Comparison of ENCODE assay signal across 8 mouse cellular contexts in the genomic region with DNA sequence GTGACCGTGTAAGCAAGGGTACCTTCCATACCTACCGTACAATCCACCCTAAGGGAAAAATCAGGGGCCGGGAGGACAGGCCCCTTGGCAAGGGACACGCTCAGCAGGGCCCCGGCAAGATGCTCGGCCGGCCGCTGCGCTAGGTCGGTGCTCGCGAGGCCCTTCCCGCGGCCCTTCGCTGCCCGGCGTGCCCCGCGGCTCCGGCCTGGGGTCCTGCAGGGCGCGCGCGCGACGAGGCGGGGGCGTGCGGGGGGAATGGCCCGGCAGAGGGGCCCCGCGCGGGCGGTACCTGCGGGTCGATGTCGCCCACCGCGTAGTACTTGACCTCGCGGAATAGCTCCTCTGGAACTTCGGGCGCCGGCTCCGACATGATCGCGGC. TPM values are rescaled to one million over a fixed set of nuclear protein-coding genes. Genes with fewer than 3 reads are reported as not detected.
DNase-seq lines count a peak whose midpoint lies in the region; ATAC-seq lines count a peak whose summit lies in the region.

No protein-coding gene starts in this region.

- H3K4me3 ChIP-seq in intestine, embryonic 14.5 days (ENCODE audit: low read depth, low read length): peak overlapping the region; percentile 87
- H3K4me3 ChIP-seq in limb, embryonic 10.5 days: peak overlapping the region; percentile 79
- H3K4me3 ChIP-seq in midbrain, embryonic 12.5 days: peak overlapping the region; percentile 82
- H3K4me3 ChIP-seq in stomach, embryonic 14.5 days (ENCODE audit: low read depth, low read length): peak overlapping the region; percentile 84

- peaks cover 31% of the 10 kb centered on the region for H3K36me3 ChIP-seq in intestine, embryonic 14.5 days (ENCODE audit: control insufficient read depth, insufficient read depth, low read length)
- peaks cover 38% of the 10 kb centered on the region for H3K36me3 ChIP-seq in limb, embryonic 10.5 days
- H3K36me3 ChIP-seq in midbrain, embryonic 12.5 days: peaks cover 30% of the 10 kb centered on the region
- H3K36me3 ChIP-seq in stomach, embryonic 14.5 days (ENCODE audit: control insufficient read depth, insufficient read depth, low read length): peaks cover 21% of the 10 kb centered on the region

- H3K27me3 ChIP-seq in intestine, embryonic 14.5 days (replicated peaks; ENCODE audit: control insufficient read depth, insufficient read depth, low read length): no peaks in the 10 kb centered on the region
- H3K27me3 ChIP-seq in limb, embryonic 10.5 days (ENCODE audit: low read depth, poor library complexity, severe bottlenecking): no peaks in the 10 kb centered on the region
- H3K27me3 ChIP-seq in midbrain, embryonic 12.5 days: no peaks in the 10 kb centered on the region
- H3K27me3 ChIP-seq in stomach, embryonic 14.5 days (ENCODE audit: control insufficient read depth, insufficient read depth, low read length): no peaks in the 10 kb centered on the region

- peak overlapping the region; percentile 82 for H3K9ac ChIP-seq in intestine, embryonic 14.5 days (ENCODE audit: low read length)
- peak overlapping the region; percentile 87 for H3K9ac ChIP-seq in midbrain, embryonic 12.5 days (replicated peaks)
- peak overlapping the region; percentile 87 for H3K9ac ChIP-seq in stomach, embryonic 14.5 days (replicated peaks; ENCODE audit: low read depth, low read length)

- intact Hi-C loops in gastrocnemius, postnatal 36 days (cut with DNase I): loop anchor here (10.0 kb wide), 1 partner anchor 274 kb away; no protein-coding TSS in a partner anchor

- peak overlapping the region; percentile 96 for H3K27ac ChIP-seq in intestine, embryonic 14.5 days (ENCODE audit: low read depth)
- peak overlapping the region; percentile 99 for H3K27ac ChIP-seq in limb, embryonic 10.5 days
- peak overlapping the region; percentile 93 for H3K27ac ChIP-seq in midbrain, embryonic 12.5 days (replicated peaks)
- peak overlapping the region; percentile 90 for H3K27ac ChIP-seq in stomach, embryonic 14.5 days (ENCODE audit: low read length)

- peak; percentile 71 for DNase-seq in layer of hippocampus, adult 11-12 months (ENCODE audit: low spot score)
- no peak for DNase-seq in layer of hippocampus, adult 9-10 months (ENCODE audit: low spot score)
- peak; percentile 91 for DNase-seq in embryo, embryonic 11 days
- peak; percentile 77 to 81 for DNase-seq in gastrocnemius, postnatal 36 days
- peak; percentile 86 for DNase-seq in intestine, embryonic 14.5 days (ENCODE audit: low spot score)
- peak; percentile 81 for DNase-seq in limb, embryonic 10.5 days (ENCODE audit: low spot score)

- peak; percentile 84 for ATAC-seq in intestine, embryonic 14.5 days (replicated peaks; ENCODE audit: low FRiP score, low TSS enrichment, low read depth)
- ATAC-seq in midbrain, embryonic 12.5 days (ENCODE audit: low FRiP score, low read depth): peak; percentile 86
- peak; percentile 78 for ATAC-seq in stomach, embryonic 14.5 days (ENCODE audit: insufficient number of reproducible peaks, insufficient read depth, low FRiP score, low read depth)

- WGBS in intestine, embryonic 14.5 days: 1% methylated on average over 29 of the region's 47 CpGs
- WGBS in limb, embryonic 10.5 days: under 1% methylated on average over 47 of the region's 47 CpGs
- 2% methylated on average over 33 of the region's 47 CpGs for WGBS in midbrain, embryonic 12.5 days
- 1% methylated on average over 30 of the region's 47 CpGs for WGBS in stomach, embryonic 14.5 days

- H3K4me1 ChIP-seq in intestine, embryonic 14.5 days (replicated peaks; ENCODE audit: control insufficient read depth, insufficient read depth, low read length): peaks cover 12% of the 10 kb centered on the region
- H3K4me1 ChIP-seq in limb, embryonic 10.5 days: peaks cover 18% of the 10 kb centered on the region
- peaks cover 23% of the 10 kb centered on the region for H3K4me1 ChIP-seq in midbrain, embryonic 12.5 days
- peaks cover 17% of the 10 kb centered on the region; the same call in 1 of the 2 replicates for H3K4me1 ChIP-seq in stomach, embryonic 14.5 days (ENCODE audit: control insufficient read depth, insufficient read depth, low read length)

- H3K9me3 ChIP-seq in intestine, embryonic 14.5 days (ENCODE audit: control insufficient read depth, low read length): no peaks in the 10 kb centered on the region
- no peaks in the 10 kb centered on the region for H3K9me3 ChIP-seq in limb, embryonic 10.5 days (replicated peaks)
- H3K9me3 ChIP-seq in midbrain, embryonic 12.5 days: no peaks in the 10 kb centered on the region
- H3K9me3 ChIP-seq in stomach, embryonic 14.5 days (ENCODE audit: control insufficient read depth, low read depth, low read length): no peaks in the 10 kb centered on the region

- H3K4me2 ChIP-seq in intestine, embryonic 14.5 days (ENCODE audit: low read length): peak overlapping the region; percentile 79
- peak overlapping the region; percentile 72 for H3K4me2 ChIP-seq in midbrain, embryonic 12.5 days (replicated peaks)
- H3K4me2 ChIP-seq in stomach, embryonic 14.5 days (replicated peaks; ENCODE audit: low read depth, low read length): peak overlapping the region; percentile 61

RNA-seq across cellular contexts. Expression of gene Paxip1, which starts 0.6 kb away (rescaled TPM):
- 10 to 100 TPM in 1 of 2 experiments, 1 to 10 TPM in 1; 9.5 to 11.0 TPM for total RNA-seq in gastrocnemius, postnatal 36 days (2021)
- polyA plus RNA-seq in intestine, embryonic 14.5 days (2014; fragmentation: Nextera tagmentation; extraction: Ambion mirVana): 42.6 and 43.1 TPM in 2 replicates
- 60.0 and 64.0 TPM in 2 replicates for polyA plus RNA-seq in limb, embryonic 10.5 days (2016; fragmentation: Nextera tagmentation; extraction: Ambion mirVana)
- polyA plus RNA-seq in midbrain, embryonic 12.5 days (2016; fragmentation: Nextera tagmentation; extraction: Ambion mirVana): 42.2 and 51.2 TPM in 2 replicates
- 38.7 and 40.9 TPM in 2 replicates for polyA plus RNA-seq in stomach, embryonic 14.5 days (2014; fragmentation: Nextera tagmentation; extraction: Ambion mirVana)

RNA-seq across cellular contexts. Expression of gene Htr5a, which starts 51.0 kb away (rescaled TPM):
- total RNA-seq in gastrocnemius, postnatal 36 days (2021): not detected
- polyA plus RNA-seq in intestine, embryonic 14.5 days (2014; fragmentation: Nextera tagmentation; extraction: Ambion mirVana): 0.07 TPM in 1 of 2 replicates, not detected in the other
- polyA plus RNA-seq in limb, embryonic 10.5 days (2016; fragmentation: Nextera tagmentation; extraction: Ambion mirVana): not detected in 2 replicates
- polyA plus RNA-seq in midbrain, embryonic 12.5 days (2016; fragmentation: Nextera tagmentation; extraction: Ambion mirVana): 0.16 and 0.17 TPM in 2 replicates
- 0.04 TPM in 1 of 2 replicates, not detected in the other for polyA plus RNA-seq in stomach, embryonic 14.5 days (2014; fragmentation: Nextera tagmentation; extraction: Ambion mirVana)
